Mouse (Mus musculus): ENCODE data around the gene Lclat1.

GRCm38 (mm10) chr17:73251142-73251502 lies 143.3 kb downstream of the Lclat1 start:
- TF ChIP-seq POLR2A (IDR thresholded peaks at IDR 0.05; ENCODE audit: insufficient read depth, low read depth, low read length) (no peak), CTCF (IDR thresholded peaks at IDR 0.05) (no peak)

Data from heart, adult 2 months (tissue).